Mouse (Mus musculus): ENCODE measurements around the gene Atrip.

The Atrip gene

DNA sequence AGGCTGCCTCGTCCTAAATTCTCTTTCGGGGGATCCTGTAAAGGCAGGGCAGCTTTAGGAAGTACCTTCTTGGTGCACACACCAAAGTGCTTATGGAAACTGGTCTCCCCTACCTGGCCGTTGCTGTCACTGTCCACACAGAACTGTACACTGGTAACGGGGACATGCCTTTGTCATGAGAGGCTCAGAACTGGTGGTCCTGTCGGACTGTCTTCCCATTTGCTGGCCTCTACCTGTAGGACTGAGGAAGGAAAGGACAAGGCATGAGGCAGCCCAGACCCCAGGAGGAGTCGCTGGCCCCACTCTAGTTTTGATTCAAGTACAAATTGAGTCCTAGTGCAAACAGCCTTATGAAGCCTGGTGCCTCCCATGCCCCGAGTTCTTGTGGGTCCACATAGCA lies 42.9 kb downstream of the Atrip start:
- DNase-seq: no peak

DNA sequence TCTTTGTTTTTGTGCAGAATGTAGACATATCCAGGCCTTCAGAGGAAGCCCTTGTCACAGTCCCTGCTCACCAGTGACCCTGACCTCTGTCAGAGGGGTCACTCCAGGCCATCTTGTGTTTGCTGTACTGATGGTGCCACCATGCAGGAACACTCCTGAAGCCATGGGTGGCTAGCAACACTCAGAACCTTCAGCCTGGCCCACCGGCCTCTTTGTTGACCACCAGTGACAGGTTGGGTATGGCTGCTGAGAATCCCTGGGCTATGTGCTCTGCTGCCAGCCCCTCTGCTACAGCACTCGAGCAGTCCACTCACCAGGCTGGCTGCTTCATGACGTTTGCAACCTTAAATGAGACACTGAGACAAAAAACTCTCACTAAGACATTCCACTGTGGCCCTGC lies 43.6 kb downstream of the Atrip start:
- DNase-seq: no peak

DNA sequence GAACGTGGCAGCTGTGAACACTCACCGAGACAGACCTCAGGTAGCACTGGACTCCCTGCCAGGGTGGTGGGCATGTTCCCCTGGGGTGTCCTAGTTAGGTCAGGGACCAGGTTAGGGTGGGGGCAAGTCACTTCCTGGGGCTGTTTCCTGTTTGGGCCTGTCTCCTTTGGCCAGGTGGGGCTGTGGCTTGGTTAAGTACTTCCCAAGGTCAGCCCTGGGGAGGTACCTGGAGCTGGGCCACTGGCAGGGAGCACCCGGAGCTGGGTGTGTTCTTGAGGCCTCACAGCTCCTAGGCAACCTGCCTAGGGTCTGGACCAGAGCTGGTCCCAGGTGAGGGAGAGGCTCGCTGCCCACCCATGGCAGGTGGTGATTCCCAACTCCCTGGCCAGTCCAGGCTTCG lies 45.0 kb downstream of the Atrip start:
- no peak for DNase-seq

DNA sequence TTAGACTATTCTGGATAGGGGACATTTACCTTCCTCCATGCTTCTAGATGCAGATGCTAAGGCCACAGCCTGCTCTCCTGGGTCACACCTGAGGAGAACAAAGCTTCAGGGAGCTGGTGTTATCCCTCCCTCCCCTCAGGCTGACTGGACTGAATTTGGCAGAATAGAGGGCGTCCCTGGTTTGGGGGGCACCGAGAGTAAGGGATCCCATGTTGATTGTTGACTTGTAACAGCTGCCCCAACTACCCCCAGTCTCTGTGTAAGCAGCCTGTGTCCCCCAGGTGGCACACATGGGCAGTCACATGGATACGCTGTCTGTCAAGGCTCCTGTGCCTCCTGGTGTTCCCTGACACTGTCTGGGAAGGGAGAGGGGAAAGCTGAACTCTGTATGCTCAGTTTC lies 45.5 kb downstream of the Atrip start:
- no peak for DNase-seq

DNA sequence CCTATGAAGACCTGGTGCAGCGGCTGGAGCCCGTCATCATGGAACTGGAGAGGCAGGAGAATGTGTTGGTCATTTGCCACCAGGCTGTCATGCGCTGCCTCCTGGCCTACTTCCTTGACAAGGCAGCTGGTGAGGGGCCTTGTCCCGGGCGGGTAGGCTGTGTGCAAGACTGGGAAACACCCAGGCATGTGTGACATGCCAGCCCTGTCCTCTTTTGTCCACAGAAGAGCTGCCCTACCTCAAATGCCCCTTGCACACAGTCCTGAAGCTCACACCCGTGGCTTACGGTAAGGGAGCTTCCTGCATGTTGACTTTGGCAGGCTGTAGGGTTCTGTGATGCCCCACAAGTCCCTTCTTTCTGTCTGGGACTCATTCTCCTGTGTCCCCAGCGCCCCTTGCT lies 46.4 kb downstream of the Atrip start:
- no peak for DNase-seq

DNA sequence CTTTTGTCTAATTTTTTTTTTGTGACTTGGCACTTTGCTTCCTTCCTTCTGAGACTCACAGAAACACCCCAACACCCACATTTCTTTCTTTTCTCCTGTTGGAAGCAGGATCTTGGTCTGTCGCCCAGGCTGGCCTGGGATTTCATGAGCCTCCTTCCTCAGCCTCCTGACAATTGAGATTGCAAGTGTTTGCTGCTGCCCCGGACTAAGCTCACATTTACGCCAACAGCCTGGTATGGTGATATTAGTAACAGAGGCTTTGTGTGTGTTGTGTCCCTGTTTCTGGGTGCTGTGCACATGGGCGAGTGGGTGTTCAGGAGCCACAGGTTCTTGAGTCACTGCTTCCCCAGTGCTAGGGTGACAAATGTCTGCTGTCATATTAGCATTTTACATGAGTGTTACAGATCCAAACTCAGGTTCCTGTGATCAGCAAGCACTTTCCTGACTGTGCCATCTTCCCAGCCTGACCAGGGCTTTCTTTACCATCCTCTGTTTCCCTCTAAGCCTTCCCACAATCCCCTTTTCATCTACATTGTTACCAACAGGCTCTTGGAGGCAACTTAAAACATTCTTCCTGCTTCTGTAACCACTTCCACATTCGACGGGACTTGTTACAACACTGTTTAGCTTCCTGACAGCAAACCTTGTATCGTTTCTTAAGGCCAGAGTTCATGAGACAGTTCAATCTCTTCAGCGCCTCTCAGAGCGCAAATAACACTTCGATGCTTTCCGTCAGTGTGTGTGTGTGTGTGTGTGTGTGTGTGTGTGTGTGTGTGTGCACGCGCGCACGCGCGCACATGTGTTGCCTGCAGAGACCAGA lies 50.8 kb downstream of the Atrip start:
- no peak for DNase-seq

DNA sequence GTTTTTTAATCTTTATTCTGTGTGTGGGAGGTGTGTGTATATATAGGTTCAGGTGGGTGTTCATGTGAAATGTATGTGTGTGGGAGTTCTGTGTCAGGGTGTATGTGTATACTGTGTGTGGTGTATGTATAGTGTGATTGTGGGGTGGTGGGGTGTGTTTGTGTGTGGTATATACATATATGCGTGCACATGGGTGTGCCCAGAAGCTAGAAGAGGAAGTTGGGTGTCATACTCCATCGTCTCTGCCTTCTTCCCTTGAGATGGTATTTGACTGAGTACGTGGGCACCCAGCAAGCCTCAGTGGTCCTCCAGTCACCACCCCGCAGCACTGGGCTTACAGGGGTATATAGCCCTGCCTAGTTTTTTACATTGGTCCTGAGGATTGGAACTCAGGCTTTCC lies 52.5 kb downstream of the Atrip start:
- DNase-seq: no peak

DNA sequence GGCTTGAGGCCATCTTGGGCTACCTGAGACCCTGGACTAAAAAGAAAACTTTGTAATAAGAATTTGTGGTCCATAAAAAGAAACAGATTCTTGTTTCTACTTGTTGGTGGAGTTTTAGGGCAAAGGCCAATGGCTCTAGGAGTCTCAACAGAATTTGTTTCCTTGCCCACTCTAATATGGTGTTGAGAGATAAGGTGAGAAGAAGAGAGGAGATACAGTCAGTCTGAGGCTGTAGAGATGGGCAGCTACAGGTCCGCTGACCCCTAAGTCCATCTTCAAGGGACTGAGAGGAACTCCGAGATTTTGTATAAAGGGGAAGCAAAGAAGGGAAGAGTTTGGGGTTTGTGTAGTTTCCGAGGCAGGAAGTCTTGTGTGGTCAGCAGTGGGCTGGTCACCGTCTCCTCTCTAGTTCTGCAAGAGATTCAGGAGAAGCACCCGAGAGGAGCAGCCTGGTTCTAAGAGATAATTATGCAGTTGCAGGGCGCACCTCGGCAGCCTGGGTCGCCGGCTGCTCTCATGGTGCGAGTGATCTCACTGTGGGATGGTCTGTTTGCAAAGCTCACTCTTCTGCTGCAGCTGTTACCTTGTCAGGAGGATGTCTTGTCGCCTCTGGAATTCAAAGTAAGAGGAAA lies 56.8 kb downstream of the Atrip start:
- no peak for DNase-seq

DNA sequence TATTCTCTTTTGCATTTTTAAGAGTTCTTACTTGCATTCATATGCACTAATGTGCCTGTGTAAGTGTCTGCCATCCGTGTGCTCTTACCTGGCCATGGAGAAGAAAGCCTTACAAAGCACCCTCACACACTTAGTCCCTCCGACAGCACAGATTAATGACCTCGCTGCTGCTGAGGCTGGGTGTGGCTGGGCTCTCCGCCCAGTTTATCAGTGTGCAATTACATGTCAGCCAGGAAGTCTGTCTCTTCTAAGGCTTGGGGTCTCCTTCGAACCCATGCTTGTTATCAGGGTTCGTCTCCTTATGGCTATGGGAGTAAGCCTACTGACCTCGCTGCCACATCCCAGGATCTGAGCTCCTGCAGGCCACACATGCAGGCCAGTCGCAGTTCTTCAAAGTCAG lies 58.5 kb downstream of the Atrip start:
- no peak for DNase-seq

DNA sequence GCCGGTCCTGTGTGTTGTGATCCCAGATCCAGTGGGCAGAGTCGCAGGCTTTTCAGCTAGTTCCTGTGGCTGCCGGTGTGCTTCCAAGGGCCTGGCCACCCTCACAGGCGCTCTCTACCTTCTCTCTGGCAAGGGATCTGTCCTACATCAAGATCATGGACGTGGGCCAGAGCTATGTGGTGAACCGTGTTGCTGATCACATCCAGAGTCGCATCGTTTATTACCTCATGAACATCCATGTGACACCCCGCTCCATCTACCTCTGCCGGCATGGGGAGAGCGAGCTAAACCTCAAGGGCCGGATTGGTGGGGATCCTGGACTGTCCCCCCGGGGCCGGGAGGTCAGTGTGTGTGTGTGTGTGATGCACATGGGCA lies 63.6 kb downstream of the Atrip start:
- DNase-seq: no peak

DNA sequence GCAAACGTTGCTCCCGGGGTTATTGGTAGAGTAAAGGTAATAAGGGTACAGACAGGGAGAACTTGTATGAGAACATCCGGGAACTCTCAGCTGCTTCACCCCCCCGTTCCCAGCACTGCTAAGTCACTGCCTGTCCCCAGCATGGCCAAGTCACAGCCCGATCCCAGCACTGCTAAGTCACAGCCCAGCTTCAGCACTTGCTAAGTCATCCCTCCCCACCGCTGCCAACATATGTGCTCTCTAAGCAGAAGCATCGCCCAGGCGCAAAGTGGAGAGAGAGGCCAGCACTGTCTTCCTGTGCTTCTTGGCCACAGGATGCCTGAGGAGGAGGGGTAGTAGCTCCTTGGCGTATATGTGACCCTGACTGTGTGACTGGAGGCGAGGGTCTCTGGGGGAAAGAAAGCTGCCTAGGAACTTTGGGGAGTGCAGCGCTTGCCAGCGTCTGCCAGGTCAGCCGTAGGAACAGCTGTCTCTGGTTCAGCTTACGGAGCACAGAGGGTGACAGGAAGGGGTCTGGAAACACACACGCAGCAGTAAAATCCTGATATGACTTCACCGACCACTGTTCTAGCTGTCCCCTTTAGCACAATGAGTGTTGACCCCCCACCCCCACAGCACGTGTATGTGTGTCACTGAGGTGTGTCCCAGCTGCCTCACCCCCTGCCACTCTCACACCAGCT lies 64.1 kb downstream of the Atrip start:
- DNase-seq: no peak

DNA sequence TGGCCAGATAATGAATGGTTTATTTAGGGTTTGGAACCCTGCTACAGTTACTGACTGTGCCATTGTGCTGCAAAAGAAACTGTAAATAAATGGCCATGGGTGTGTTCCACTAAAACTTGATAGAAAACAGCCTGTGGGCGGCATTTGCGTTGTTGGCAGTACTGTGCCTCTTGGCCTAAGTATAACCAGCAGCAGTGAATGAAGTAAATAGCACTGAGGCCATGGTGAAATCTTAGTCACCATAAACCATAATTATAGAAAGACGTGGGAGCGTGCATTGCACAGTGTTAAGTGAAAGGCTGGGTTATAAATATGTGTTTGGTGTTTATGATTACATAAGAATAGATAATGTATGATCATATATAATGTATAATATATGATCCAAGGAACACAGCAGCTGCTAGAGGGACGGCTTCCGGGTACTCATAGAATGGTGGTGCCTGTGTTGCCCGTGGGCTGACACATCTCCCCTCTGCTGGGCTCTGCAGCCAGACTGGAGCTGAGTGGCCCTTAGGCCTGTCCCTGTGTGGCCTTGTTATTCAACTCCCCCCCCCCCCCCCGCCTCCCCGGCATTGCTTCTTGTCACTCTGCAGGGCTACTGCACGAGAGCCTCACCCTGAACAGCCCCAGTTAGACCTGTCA lies 64.8 kb downstream of the Atrip start:
- no peak for DNase-seq

DNA sequence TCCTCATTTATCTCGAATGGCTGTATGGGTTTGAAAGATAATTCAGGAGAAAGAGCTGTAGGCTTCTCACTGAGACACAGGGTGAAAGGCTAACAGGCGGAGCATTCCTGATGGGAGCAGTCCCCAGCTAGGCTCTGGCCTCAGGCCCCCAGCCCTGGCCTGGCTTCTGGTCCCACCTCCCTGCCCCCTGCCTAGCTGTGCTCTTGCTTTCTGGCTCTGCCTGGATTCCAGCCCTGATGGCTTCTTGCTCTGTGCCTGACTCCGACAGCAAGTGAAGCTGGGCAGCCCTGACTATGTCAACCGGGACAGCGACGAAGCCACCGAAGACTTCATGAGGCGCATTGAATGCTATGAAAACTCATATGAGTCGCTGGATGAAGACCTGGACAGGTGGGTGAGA lies 65.8 kb downstream of the Atrip start:
- DNase-seq: no peak
